Mouse (Mus musculus) lung, embryonic 14.5 days (tissue): ENCODE measurements around the gene Gm20605. TPM values are rescaled to one million over a fixed set of nuclear protein-coding genes. Genes with fewer than 3 reads are reported as not detected.
"Not testable (repeated sequence)": the region's sequence is repeated elsewhere in the genome, so short reads cannot be mapped to it uniquely, and the experiment has no call there.

ENCODE experiments used
- ATAC-seq: fragments of 200-750 bp; cut with Nextera tagmentation; 2 replicates; pipeline ENCODE4 v1.8.0; 2017; ENCODE audit warnings: mild to moderate bottlenecking, moderate TSS enrichment, moderate library complexity; ENCODE audit not compliant: insufficient read depth
- DNase-seq: peaks from one replicate; pipeline ENCODE4 v3.0.0-alpha.2; 2015
- H3K27ac ChIP-seq: fragments of 300-500 bp; sonication (generic); 2 replicates; pipeline ENCODE4 v1.5.1; 2014; ENCODE audit warnings: low read depth, mild to moderate bottlenecking, moderate library complexity
- H3K27me3 ChIP-seq: fragments of 300-500 bp; sonication (generic); 2 replicates; pipeline ENCODE4 v1.6.1; 2014; ENCODE audit warnings: low read length, control low read depth; ENCODE audit not compliant: insufficient read depth
- H3K36me3 ChIP-seq: fragments of 300-500 bp; sonication (generic); 2 replicates; pipeline ENCODE4 v1.6.1; 2014; ENCODE audit warnings: control low read depth; ENCODE audit not compliant: insufficient read depth
- H3K4me1 ChIP-seq: fragments of 300-500 bp; sonication (generic); 2 replicates; pipeline ENCODE4 v1.6.1; 2014; ENCODE audit warnings: antibody characterized with exemption, control low read depth; ENCODE audit not compliant: insufficient read depth
- H3K4me2 ChIP-seq: fragments of 300-500 bp; sonication (generic); 2 replicates; pipeline ENCODE4 v1.6.1; 2014; ENCODE audit warnings: mild to moderate bottlenecking
- H3K4me3 ChIP-seq: fragments of 300-500 bp; sonication (generic); 2 replicates; pipeline ENCODE4 v1.5.1; 2014; ENCODE audit warnings: low read depth, low read length
- H3K9ac ChIP-seq: fragments of 300-500 bp; sonication (generic); 2 replicates; pipeline ENCODE4 v1.6.1; 2014
- H3K9me3 ChIP-seq: fragments of 300-500 bp; sonication (generic); 2 replicates; pipeline ENCODE4 v1.6.1; 2016; ENCODE audit warnings: low read depth, low read length, control low read depth
- CTCF ChIP-seq: IDR thresholded peaks from 2 replicates; pipeline ENCODE4 v1.5.1; 2016; ENCODE audit warnings: antibody characterized with exemption, low read depth
- WGBS: fragments of 180-500 bp; shearing (Covaris S2); extraction: QIAGEN DNeasy Blood & Tissue Kit; methylation state at CpG from one replicate; pipeline ENCODE4 v1.1.7; 2014; 5-methylcytosine and 5-hydroxymethylcytosine counted together
- polyA plus RNA-seq: library from polyadenylated mRNA; unstranded; fragments of >200 nt; fragmentation: Nextera tagmentation; extraction: Ambion mirVana; gene quantifications from 2 replicates; pipeline ENCODE4 v1.2.1, GENCODE M21; 2014

Gene Gm20605
- polyA plus RNA-seq, 1 experiment from 2014 or later: 11.7 TPM

- no peak for ATAC-seq
- no peak overlapping the region for H3K27ac ChIP-seq
- no peak overlapping the region; the same call in 1 of the 2 replicates for H3K9ac ChIP-seq
Observed at GRCm38 (mm10) chr5:137613076-137613475, 15.9 kb upstream of the Gm20605 start.

DNA sequence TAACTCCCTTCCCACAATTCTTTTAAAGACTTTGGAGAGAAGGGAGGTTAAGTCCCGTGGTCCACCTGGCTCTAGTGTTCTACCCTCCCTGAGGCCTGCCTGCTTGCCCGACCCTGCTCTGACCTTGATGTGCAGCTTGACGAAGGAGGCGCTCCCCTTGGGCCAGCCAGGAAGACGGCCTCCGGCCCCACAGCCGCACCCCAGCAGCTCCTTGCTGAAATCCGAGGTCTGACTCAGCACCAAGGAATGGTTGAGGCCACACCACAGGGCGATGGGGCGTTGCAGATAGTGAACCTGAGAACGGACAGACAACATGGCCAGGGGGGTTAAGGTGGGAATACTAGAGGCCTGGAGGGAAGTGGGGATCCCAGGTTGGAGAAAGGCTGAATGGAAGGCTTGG lies 15.4 kb upstream of the Gm20605 start, which contains the start of gene Pcolce:
Gene Pcolce (minus strand): TSS at position 235 of the 400 bp plus-strand sequence.
- no peak for DNase-seq
- H3K4me1 ChIP-seq: peaks cover 28% of the 10 kb centered on the region

More at GRCm38 (mm10) chr5:137613076-137613475, 15.9 kb upstream of the Gm20605 start:
- DNase-seq: no peak
- Histone ChIP-seq H3K36me3 (0 out of 2 replicates have a peak, but pooled peaks cover 3% of the 10 kb centered on the region), H3K4me1 (peaks cover 33% of the 10 kb centered on the region), H3K27me3 (no peaks in the 10 kb centered on the region), H3K4me2 (no peak overlapping the region), H3K4me3 (no peak overlapping the region), H3K9me3 (no peaks in the 10 kb centered on the region)
- 67% methylated on average over 5 of the region's 5 CpGs for WGBS
- TF ChIP-seq CTCF: no peak

DNA sequence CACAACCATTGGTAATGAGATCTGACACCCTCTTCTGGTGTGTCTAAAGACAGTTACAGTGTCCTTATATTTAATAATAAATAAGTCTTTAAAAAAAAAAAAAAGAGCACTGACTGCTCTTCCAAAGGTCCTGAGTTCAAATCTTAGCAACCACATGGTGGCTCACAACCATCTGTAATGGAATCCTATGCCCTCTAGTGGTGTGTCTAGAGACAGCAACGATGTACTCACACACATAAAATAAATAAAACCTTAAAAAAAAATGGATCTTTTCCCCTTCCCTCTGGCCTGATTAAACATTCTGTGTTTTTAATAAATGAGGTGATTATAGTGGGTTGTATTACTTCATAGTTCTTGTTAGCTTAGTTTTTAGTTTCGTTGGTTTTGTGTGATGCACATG lies 14.1 kb upstream of the Gm20605 start:
- not testable (repeated sequence) for H3K4me3 ChIP-seq

More for the DNA sequence above, 15.4 kb upstream of the Gm20605 start, which contains the start of gene Pcolce:
- Histone ChIP-seq H3K27ac (no peak within 1 kb of the TSS), H3K9me3 (no peaks in the 10 kb centered on the region), H3K4me2 (no peak within 1 kb of the TSS), H3K9ac (peak within 1 kb of the TSS; percentile 6; the same call in 1 of the 2 replicates), H3K27me3 (no peaks in the 10 kb centered on the region), H3K36me3 (no peaks in the 10 kb centered on the region), H3K4me3 (no peak within 1 kb of the TSS)
- TF ChIP-seq CTCF: no peak
- no peak for ATAC-seq
- 46% methylated on average over 11 of the region's 11 CpGs for WGBS

DNA sequence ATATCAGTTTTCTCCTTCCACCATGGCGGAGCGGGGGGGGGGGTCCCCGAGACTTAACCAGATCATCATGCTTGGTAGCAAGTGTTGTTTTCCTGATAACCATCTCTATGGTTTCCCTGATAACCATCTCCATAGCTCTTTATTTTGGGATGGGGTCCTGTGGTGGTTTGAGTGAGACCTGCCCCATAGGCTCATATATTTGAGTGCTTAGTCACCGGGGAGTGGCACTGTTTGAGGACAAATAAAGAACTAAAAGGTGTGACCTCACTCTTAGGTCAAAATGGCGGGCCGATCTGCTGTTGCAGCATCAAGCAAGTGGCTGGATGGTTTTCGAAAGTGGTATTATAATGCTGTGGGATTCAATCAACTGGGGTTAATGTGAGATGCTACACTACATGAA lies 13.6 kb upstream of the Gm20605 start:
- ATAC-seq (no peak), DNase-seq (no peak)
- no peak overlapping the region for H3K9ac ChIP-seq
- no peaks in the 10 kb centered on the region for H3K27me3 ChIP-seq
- no peak for TF ChIP-seq CTCF
- 73% methylated on average over 7 of the region's 7 CpGs for WGBS
- no peaks in the 10 kb centered on the region for H3K36me3 ChIP-seq
- H3K4me3 ChIP-seq: no peak overlapping the region
- H3K4me1 ChIP-seq: peaks cover 18% of the 10 kb centered on the region; the same call in 1 of the 2 replicates
- H3K4me2 ChIP-seq: no peak overlapping the region
- no peak overlapping the region for H3K27ac ChIP-seq
- no peaks in the 10 kb centered on the region for H3K9me3 ChIP-seq

More for the DNA sequence above, 14.1 kb upstream of the Gm20605 start:
- not testable (repeated sequence) for H3K9ac ChIP-seq, H3K36me3 ChIP-seq, H3K27ac ChIP-seq, H3K4me2 ChIP-seq, H3K27me3 ChIP-seq, DNase-seq, ATAC-seq, H3K9me3 ChIP-seq
- TF ChIP-seq CTCF: 0 out of 2 replicates have a peak, but pooled peaks have one; percentile 14
- WGBS: 56% methylated on average over 2 of the region's 2 CpGs
- peaks cover 22% of the 10 kb centered on the region; the same call in 1 of the 2 replicates for H3K4me1 ChIP-seq

DNA sequence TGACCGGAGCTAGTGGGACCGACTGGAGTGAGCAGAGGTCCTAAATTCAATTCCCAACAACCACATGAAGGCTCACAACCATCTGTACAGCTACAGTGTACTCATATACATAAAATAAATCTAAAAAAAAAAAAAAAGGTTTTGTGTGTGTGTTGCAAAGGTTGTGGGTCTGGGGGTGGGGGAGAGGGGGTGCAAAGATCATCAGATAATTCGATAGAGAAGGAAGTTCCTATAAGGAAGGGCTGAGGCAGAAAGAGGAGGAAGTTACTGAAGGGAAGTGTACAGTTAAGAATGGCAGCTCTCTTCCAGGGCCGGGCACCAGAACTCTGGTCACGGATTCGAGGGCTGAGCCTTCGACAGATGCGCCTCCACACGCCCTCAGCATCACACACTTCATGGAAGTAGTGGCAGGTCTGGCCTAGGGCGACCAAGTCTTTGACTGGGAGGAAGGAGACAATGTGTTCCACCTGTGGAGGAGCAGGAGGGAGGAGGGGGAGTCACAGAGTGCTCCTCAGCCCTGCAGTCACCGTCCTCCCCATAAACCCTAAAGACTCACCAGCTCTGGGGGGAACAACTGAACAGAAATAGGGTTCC lies 4.9 kb upstream of the Gm20605 start:
- Histone ChIP-seq H3K9me3 (no peaks in the 10 kb centered on the region), H3K4me1 (no peaks in the 10 kb centered on the region), H3K27me3 (no peaks in the 10 kb centered on the region), H3K4me2 (no peak overlapping the region), H3K4me3 (no peak overlapping the region), H3K36me3 (no peaks in the 10 kb centered on the region), H3K27ac (no peak overlapping the region), H3K9ac (no peak overlapping the region)
- 77% methylated on average over 11 of the region's 11 CpGs for WGBS
- ATAC-seq (no peak), DNase-seq (no peak)
- no peak for TF ChIP-seq CTCF

DNA sequence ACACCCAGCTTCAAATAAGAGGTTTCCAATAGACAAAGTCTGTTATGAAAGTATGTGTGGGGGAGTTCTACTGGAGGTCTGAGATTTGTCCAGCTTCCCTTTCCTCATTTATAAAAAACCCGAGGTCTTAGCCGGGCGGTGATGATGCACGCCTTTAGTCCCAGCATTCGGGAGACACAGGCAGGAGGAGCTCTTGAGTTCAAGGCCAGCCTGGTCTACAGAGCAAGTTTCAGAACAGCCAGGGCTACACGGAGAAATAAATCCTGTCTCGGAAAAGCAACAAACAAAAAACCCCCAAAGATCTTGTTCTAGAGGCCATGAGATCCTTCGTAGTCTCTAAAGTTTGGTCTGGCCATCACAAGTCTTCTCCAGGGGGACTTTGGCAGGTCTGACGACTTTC lies 984 bp upstream of the Gm20605 start:
- H3K9ac ChIP-seq: peak overlapping the region; percentile 61
- H3K27me3 ChIP-seq: no peaks in the 10 kb centered on the region
- DNase-seq (peak; percentile 53), ATAC-seq (no peak)
- peaks cover 6% of the 10 kb centered on the region; the same call in 1 of the 2 replicates for H3K36me3 ChIP-seq
- peak overlapping the region; percentile 90 for H3K4me2 ChIP-seq
- no peaks in the 10 kb centered on the region for H3K9me3 ChIP-seq
- peaks cover 20% of the 10 kb centered on the region for H3K4me1 ChIP-seq
- peak overlapping the region; percentile 94 for H3K4me3 ChIP-seq
- WGBS: under 1% methylated on average over 9 of the region's 9 CpGs
- peak overlapping the region; percentile 90 for H3K27ac ChIP-seq
- TF ChIP-seq CTCF: no peak

GRCm38 (mm10) chr5:137629306-137629721 lies 339 bp downstream of the Gm20605 start:
- H3K4me1 ChIP-seq: peaks cover 20% of the 10 kb centered on the region
- H3K27me3 ChIP-seq: no peaks in the 10 kb centered on the region
- H3K4me3 ChIP-seq: peak overlapping the region; percentile 94
- under 1% methylated on average over 23 of the region's 23 CpGs for WGBS
- ATAC-seq: peak; percentile 45
- peak overlapping the region; percentile 97 for H3K27ac ChIP-seq
- H3K9me3 ChIP-seq: no peaks in the 10 kb centered on the region
- peak; percentile 78 for DNase-seq
- H3K36me3 ChIP-seq: peaks cover 16% of the 10 kb centered on the region
- peak overlapping the region; percentile 90 for H3K4me2 ChIP-seq
- peak overlapping the region; percentile 75 for H3K9ac ChIP-seq
- no peak for TF ChIP-seq CTCF
